Mouse (Mus musculus) heart, embryonic 11.5 days (tissue): ENCODE measurements around the gene Ehhadh. TPM values are rescaled to one million over a fixed set of nuclear protein-coding genes. Genes with fewer than 3 reads are reported as not detected.
A peak's percentile ranks its signal among the peaks of the same experiment; 100 is the strongest.

Experiments used
- ATAC-seq: fragments of 200-750 bp; cut with Nextera tagmentation; replicated peaks from 2 replicates; pipeline ENCODE4 v1.8.0; 2017; ENCODE audit warnings: moderate library complexity; ENCODE audit not compliant: insufficient number of reproducible peaks, low FRiP score, low TSS enrichment
- H3K27ac ChIP-seq: fragments of 300-500 bp; sonication (generic); 2 replicates; pipeline ENCODE4 v1.5.1; 2014; ENCODE audit warnings: mild to moderate bottlenecking, low read depth, low read length
- H3K27me3 ChIP-seq: fragments of 300-500 bp; sonication (generic); 2 replicates; pipeline ENCODE4 v1.6.1; 2014; ENCODE audit warnings: mild to moderate bottlenecking, low read length, mixed read lengths; ENCODE audit not compliant: control insufficient read depth, insufficient read depth
- H3K36me3 ChIP-seq: fragments of 300-500 bp; sonication (generic); 2 replicates; pipeline ENCODE4 v1.6.1; 2014; ENCODE audit warnings: mild to moderate bottlenecking, low read length, moderate library complexity, mixed read lengths; ENCODE audit not compliant: control insufficient read depth, insufficient read depth
- H3K4me1 ChIP-seq: fragments of 300-500 bp; sonication (generic); 2 replicates; pipeline ENCODE4 v1.6.1; 2014; ENCODE audit warnings: low read length; ENCODE audit not compliant: control insufficient read depth, insufficient read depth
- H3K4me2 ChIP-seq: fragments of 300-500 bp; sonication (generic); 2 replicates; pipeline ENCODE4 v1.6.1; 2014; ENCODE audit warnings: mild to moderate bottlenecking, moderate library complexity
- H3K4me3 ChIP-seq: fragments of 300-500 bp; sonication (generic); 2 replicates; pipeline ENCODE4 v1.5.1; 2014; ENCODE audit warnings: low read depth, low read length
- H3K9ac ChIP-seq: fragments of 300-500 bp; sonication (generic); 2 replicates; pipeline ENCODE4 v1.6.1; 2014; ENCODE audit warnings: mild to moderate bottlenecking, low read depth, low read length, moderate library complexity
- H3K9me3 ChIP-seq: fragments of 300-500 bp; sonication (generic); replicated peaks from 2 replicates; pipeline ENCODE4 v1.6.1; 2016; ENCODE audit warnings: low read length; ENCODE audit not compliant: control insufficient read depth
- WGBS: fragments of 180-500 bp; shearing (Covaris S2); extraction: QIAGEN DNeasy Blood & Tissue Kit; methylation state at CpG from one replicate; pipeline ENCODE4 v1.1.7; 2014; ENCODE audit not compliant: insufficient replicate concordance; 5-methylcytosine and 5-hydroxymethylcytosine counted together
- polyA plus RNA-seq: library from polyadenylated mRNA; unstranded; fragments of >200 nt; fragmentation: Nextera tagmentation; extraction: Ambion mirVana; gene quantifications from 2 replicates; pipeline ENCODE4 v1.2.1, GENCODE M21; 2014

Ehhadh gene
- polyA plus RNA-seq, 1 experiment from 2014 or later, result 2.8 TPM

DNA sequence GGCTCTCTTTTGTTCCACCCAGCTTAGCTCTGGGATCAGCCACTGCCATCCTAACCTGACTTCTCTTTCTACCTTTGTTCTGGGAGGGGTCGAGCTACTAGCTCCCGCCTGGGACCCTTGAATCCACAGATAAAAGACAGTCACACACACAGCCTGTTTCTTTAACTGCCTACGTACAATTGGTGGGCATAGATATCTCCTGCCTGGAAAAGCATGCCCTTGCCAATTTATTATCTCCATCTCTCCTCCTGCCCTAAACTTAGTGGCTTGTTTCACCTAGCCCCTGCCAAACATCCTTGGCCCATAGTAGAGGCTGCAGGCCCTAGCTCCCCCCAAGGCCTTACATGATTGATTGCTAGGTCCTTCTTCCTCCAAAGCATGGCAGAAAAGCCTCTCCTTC, 46.1 kb downstream of the Ehhadh start:
- H3K27ac ChIP-seq, result no peak overlapping the region
- no peak overlapping the region for H3K4me2 ChIP-seq
- H3K27me3 ChIP-seq, result no peaks in the 10 kb centered on the region
- no peaks in the 10 kb centered on the region for H3K9me3 ChIP-seq
- no peak overlapping the region for H3K9ac ChIP-seq
- H3K4me1 ChIP-seq, result no peaks in the 10 kb centered on the region
- H3K36me3 ChIP-seq, result no peaks in the 10 kb centered on the region
- no peak for ATAC-seq
- WGBS, result 75% methylated on average over 3 of the region's 3 CpGs
- no peak overlapping the region for H3K4me3 ChIP-seq

DNA sequence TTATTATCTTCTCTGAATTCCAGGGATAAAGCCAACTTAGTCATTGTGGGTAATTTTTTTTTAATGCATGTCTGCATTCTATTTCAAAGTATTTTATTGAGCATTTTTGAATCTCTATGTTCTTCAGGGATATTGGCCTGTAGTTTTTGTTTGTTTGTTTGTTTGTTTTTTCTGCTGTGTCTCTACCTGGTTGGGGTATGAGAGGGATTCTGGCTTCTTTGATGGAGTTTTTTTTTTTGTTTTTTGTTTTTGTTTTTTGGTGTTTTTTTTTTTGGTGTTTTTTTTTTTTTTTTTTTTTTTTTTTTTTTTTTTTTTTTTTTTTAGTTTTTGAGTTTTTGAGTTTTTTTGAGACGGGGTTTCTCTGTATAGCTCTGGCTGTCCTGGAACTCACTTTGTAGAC, 52.0 kb downstream of the Ehhadh start:
- no peak overlapping the region for H3K27ac ChIP-seq
- ATAC-seq, result no peak
- no peaks in the 10 kb centered on the region for H3K4me1 ChIP-seq
- no peak overlapping the region for H3K4me2 ChIP-seq
- H3K36me3 ChIP-seq, result no peaks in the 10 kb centered on the region
- no peaks in the 10 kb centered on the region for H3K9me3 ChIP-seq
- WGBS, result 88% methylated on average over 1 of the region's 1 CpGs
- no peaks in the 10 kb centered on the region for H3K27me3 ChIP-seq
- H3K9ac ChIP-seq, result no peak overlapping the region
- no peak overlapping the region for H3K4me3 ChIP-seq

DNA sequence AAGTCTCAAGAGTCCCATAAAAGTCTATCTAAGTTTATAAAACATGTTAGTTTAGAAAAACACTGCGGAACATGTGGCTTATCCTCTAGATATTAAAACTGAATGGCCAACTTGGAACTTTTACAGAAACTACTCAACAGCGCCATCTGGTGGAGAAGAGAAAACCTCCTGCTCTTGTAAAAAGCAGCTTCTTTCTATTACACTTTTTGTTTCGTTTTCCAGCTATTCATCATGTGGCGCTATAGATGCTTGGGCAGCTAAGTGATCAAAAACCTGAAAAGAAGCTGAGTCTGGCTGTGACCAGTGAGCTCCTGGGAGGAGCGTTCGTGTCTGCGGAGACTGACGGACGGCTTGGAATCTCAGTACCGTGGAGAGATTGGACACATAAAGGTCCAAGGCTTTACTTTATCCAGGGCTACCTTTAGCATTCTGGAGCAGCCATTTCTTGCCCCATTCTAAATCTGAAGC, 59.7 kb downstream of the Ehhadh start:
- Histone ChIP-seq H3K4me1 (no peaks in the 10 kb centered on the region), H3K27ac (no peak overlapping the region), H3K4me3 (peak overlapping the region; percentile 27; the same call in 1 of the 2 replicates), H3K36me3 (no peaks in the 10 kb centered on the region), H3K4me2 (peak overlapping the region; percentile 36; the same call in 1 of the 2 replicates), H3K9me3 (no peaks in the 10 kb centered on the region), H3K27me3 (no peaks in the 10 kb centered on the region), H3K9ac (no peak overlapping the region)
- ATAC-seq, result no peak
- WGBS, result 48% methylated on average over 10 of the region's 10 CpGs

DNA sequence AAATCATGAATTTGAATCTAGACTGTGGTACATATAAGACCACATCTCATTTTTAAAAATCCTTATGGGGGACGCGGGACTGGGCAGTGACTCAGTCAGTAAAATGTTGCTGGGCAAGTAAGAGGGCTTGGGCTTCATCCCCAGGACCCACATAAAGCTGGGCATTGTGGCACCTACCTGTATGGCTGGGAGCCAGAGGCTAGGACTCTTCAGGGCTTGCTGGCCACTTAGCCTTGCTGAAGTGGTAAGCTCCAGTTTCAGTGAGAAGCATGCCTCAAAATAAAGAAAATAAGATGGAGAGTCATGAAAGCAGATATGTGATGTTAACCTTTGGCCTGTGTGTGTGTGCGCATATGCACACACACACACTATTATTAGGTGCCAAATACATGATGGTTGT, 60.2 kb downstream of the Ehhadh start:
- H3K4me2 ChIP-seq, result no peak overlapping the region
- H3K4me3 ChIP-seq, result no peak overlapping the region
- ATAC-seq, result no peak
- no peaks in the 10 kb centered on the region for H3K4me1 ChIP-seq
- H3K27me3 ChIP-seq, result no peaks in the 10 kb centered on the region
- H3K27ac ChIP-seq, result no peak overlapping the region
- WGBS, result 90% methylated on average over 3 of the region's 3 CpGs
- no peaks in the 10 kb centered on the region for H3K9me3 ChIP-seq
- H3K9ac ChIP-seq, result no peak overlapping the region
- H3K36me3 ChIP-seq, result no peaks in the 10 kb centered on the region

DNA sequence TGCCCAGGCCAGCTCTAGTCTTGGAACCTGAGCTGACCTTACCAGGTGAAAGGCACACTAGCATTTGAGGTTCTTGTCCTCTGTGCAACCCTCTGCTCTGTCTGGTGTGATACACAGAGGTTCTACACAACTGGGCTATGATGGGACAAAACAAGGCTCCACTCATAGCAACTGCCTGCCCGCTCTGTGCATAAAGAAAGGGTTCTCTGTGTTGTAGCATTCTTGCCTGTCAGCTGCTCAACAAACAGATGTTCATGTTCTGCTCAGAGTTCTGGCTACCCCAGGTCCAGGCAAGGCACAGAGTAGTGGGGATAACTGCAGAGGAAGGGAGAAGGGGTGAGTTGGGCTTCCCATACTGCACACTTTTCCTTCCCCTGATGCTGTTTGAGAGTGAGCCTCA, 63.3 kb downstream of the Ehhadh start:
- no peak for ATAC-seq
- Histone ChIP-seq H3K4me1 (no peaks in the 10 kb centered on the region), H3K27ac (no peak overlapping the region), H3K36me3 (no peaks in the 10 kb centered on the region), H3K4me3 (no peak overlapping the region), H3K27me3 (no peaks in the 10 kb centered on the region), H3K4me2 (no peak overlapping the region), H3K9me3 (no peaks in the 10 kb centered on the region), H3K9ac (no peak overlapping the region)
- WGBS, result 83% methylated on average over 1 of the region's 1 CpGs

DNA sequence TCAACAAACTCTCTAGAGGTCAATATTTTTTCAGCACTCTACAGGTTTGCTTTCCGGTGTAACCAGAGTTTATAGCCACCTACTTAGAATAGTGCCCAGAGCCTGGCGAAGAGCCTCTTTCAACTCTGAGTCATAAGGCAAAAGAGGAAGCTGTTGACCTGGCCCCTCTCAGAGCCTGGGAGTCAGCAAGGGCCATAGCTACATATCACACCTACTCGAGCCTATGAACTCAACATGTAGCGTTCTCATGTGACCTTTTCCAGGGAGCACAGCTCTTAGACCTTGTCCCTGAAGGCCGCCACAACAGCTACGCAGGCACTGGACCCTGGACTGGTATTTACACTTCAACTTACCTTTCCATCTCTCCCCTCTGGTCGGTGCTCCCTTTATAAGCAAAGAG, 67.8 kb downstream of the Ehhadh start:
- Histone ChIP-seq H3K9me3 (no peaks in the 10 kb centered on the region), H3K9ac (no peak overlapping the region), H3K4me1 (no peaks in the 10 kb centered on the region), H3K4me2 (no peak overlapping the region), H3K4me3 (no peak overlapping the region), H3K27me3 (no peaks in the 10 kb centered on the region), H3K27ac (no peak overlapping the region), H3K36me3 (no peaks in the 10 kb centered on the region)
- 83% methylated on average over 7 of the region's 7 CpGs for WGBS
- ATAC-seq, result no peak

DNA sequence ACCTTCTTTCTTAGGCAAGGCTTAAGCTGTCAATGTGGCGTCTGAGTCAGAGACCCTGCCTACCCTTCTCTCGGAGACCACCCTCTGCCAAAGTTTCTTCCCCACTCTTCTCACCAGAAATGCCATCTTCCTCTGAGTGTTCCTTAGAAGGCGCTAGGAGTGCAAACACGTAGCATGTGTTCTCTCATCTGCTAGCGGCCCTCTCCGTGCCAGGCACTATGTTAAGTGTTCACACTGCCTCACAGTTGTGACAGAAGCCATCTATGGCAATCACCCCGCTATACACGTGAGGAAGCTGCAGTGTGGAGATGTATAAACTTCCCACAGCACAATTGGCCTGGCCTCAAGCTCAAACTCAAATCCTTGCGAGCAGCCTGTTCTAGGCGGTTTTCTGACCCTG, 73.1 kb downstream of the Ehhadh start:
- no peak for ATAC-seq
- H3K27me3 ChIP-seq, result no peaks in the 10 kb centered on the region
- H3K4me3 ChIP-seq, result no peak overlapping the region
- WGBS, result 71% methylated on average over 10 of the region's 10 CpGs
- no peak overlapping the region for H3K27ac ChIP-seq
- H3K4me1 ChIP-seq, result 0 out of 2 replicates have a peak, but pooled peaks cover 2% of the 10 kb centered on the region
- no peaks in the 10 kb centered on the region for H3K9me3 ChIP-seq
- no peaks in the 10 kb centered on the region for H3K36me3 ChIP-seq
- no peak overlapping the region for H3K9ac ChIP-seq
- H3K4me2 ChIP-seq, result no peak overlapping the region

Other genes starting within 250 kb of the Ehhadh start
- 15.7 and 19.7 TPM in 2 replicates for gene 2510009E07Rik, start 93.1 kb downstream of the Ehhadh start, polyA plus RNA-seq
- gene Map3k13, start 6.5 kb upstream of the Ehhadh start, polyA plus RNA-seq, result 0.79 and 1.1 TPM in 2 replicates
- gene Tmem41a, start 159.7 kb upstream of the Ehhadh start, polyA plus RNA-seq, result 31.2 and 39.4 TPM in 2 replicates
- 0.27 and 0.96 TPM in 2 replicates for gene Liph, start 207.9 kb upstream of the Ehhadh start, polyA plus RNA-seq
- 37.8 and 39.7 TPM in 2 replicates for gene Senp2, start 221.7 kb upstream of the Ehhadh start, polyA plus RNA-seq